Mouse (Mus musculus) forebrain, postnatal 0 days (tissue): ENCODE measurements at regions not wholly inside any gene's neighbourhood (a gene's known extent, or its start where the extent isn't known, plus 50 kb on each side); places are given as distances from the start of the nearest gene placed in this dataset.

Experiments
- ATAC-seq: fragments of 200-750 bp; cut with Nextera tagmentation; 2 replicates; pipeline ENCODE4 v1.8.0; 2017; ENCODE audit warnings: mild to moderate bottlenecking, moderate library complexity
- DNase-seq: peaks from one replicate; pipeline ENCODE4 v3.0.0-alpha.2; 2015
- H3K27ac ChIP-seq: fragments of 300-500 bp; sonication (generic); 2 replicates; pipeline ENCODE4 v1.5.1; 2014; ENCODE audit warnings: low read depth, mild to moderate bottlenecking, antibody characterized with exemption, low read length, moderate library complexity, mixed read lengths
- H3K27me3 ChIP-seq: fragments of 300-500 bp; sonication (generic); 2 replicates; pipeline ENCODE4 v1.6.1; 2014; ENCODE audit warnings: mild to moderate bottlenecking, low read length, mixed read lengths; ENCODE audit not compliant: insufficient read depth
- H3K36me3 ChIP-seq: fragments of 300-500 bp; sonication (generic); 2 replicates; pipeline ENCODE4 v1.6.1; 2014; ENCODE audit warnings: mild to moderate bottlenecking, moderate library complexity; ENCODE audit not compliant: insufficient read depth
- H3K4me1 ChIP-seq: fragments of 300-500 bp; sonication (generic); 2 replicates; pipeline ENCODE4 v1.6.1; 2014; ENCODE audit warnings: antibody characterized with exemption; ENCODE audit not compliant: insufficient read depth
- H3K4me2 ChIP-seq: fragments of 300-500 bp; sonication (generic); 2 replicates; pipeline ENCODE4 v1.6.1; 2014; ENCODE audit warnings: low read depth, mild to moderate bottlenecking, moderate library complexity
- H3K4me3 ChIP-seq: fragments of 300-500 bp; sonication (generic); 2 replicates; pipeline ENCODE4 v1.5.1; 2014; ENCODE audit warnings: low read depth, low read length, mixed read lengths
- H3K9ac ChIP-seq: fragments of 300-500 bp; sonication (generic); 2 replicates; pipeline ENCODE4 v1.6.1; 2014; ENCODE audit warnings: mild to moderate bottlenecking
- H3K9me3 ChIP-seq: fragments of 300-500 bp; sonication (generic); 2 replicates; pipeline ENCODE4 v1.6.1; 2016; ENCODE audit warnings: low read length
- CTCF ChIP-seq: sonication (generic); IDR thresholded peaks from 2 replicates; pipeline ENCODE4 v1.5.1; 2016; ENCODE audit warnings: antibody characterized with exemption, control low read depth, low read depth
- WGBS: fragments of 180-500 bp; shearing (Covaris S2); extraction: QIAGEN DNeasy Blood & Tissue Kit; methylation state at CpG from one replicate; pipeline ENCODE4 v1.1.7; 2014; 5-methylcytosine and 5-hydroxymethylcytosine counted together

GRCm38 (mm10) chr9:103813791-103814190 lies 52.2 kb upstream of the Tmem108 start:
- H3K27ac ChIP-seq, result no peak overlapping the region
- WGBS, result 89% methylated on average over 9 of the region's 9 CpGs

DNA sequence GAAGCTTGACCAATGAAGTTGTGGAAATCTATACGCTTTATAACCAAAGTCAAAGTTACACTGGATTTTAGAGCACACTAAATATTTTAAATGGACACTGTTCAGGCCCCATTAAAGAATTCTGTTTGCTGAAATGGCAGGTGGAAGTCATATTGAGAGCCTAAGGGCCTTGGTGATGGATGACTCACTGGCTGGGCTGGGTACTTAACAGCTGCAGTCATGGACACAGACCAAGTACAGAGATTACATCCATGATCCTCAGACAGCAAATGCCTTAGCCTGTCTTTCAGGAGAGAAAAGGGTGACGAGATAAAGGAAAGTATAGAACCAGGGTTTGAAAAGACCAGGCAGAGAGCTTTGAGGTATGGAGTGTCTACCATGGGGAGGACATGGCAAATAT lies 57.4 kb upstream of the Tmem108 start:
- H3K27me3 ChIP-seq, result no peaks in the 10 kb centered on the region
- H3K4me2 ChIP-seq, result no peak overlapping the region
- TF ChIP-seq CTCF, result no peak
- DNase-seq (no peak), ATAC-seq (no peak)
- H3K27ac ChIP-seq, result no peak overlapping the region
- no peak overlapping the region for H3K9ac ChIP-seq
- 87% methylated on average over 2 of the region's 2 CpGs for WGBS
- H3K4me3 ChIP-seq, result no peak overlapping the region
- H3K4me1 ChIP-seq, result no peaks in the 10 kb centered on the region
- no peaks in the 10 kb centered on the region for H3K36me3 ChIP-seq
- no peaks in the 10 kb centered on the region for H3K9me3 ChIP-seq

More at GRCm38 (mm10) chr9:103813791-103814190, 52.2 kb upstream of the Tmem108 start:
- DNase-seq, result no peak
- H3K9me3 ChIP-seq, result no peaks in the 10 kb centered on the region
- H3K9ac ChIP-seq, result no peak overlapping the region
- H3K4me3 ChIP-seq, result no peak overlapping the region
- TF ChIP-seq CTCF, result no peak
- no peaks in the 10 kb centered on the region for H3K36me3 ChIP-seq
- H3K4me2 ChIP-seq, result no peak overlapping the region
- no peak for ATAC-seq
- no peaks in the 10 kb centered on the region for H3K4me1 ChIP-seq
- no peaks in the 10 kb centered on the region for H3K27me3 ChIP-seq

DNA sequence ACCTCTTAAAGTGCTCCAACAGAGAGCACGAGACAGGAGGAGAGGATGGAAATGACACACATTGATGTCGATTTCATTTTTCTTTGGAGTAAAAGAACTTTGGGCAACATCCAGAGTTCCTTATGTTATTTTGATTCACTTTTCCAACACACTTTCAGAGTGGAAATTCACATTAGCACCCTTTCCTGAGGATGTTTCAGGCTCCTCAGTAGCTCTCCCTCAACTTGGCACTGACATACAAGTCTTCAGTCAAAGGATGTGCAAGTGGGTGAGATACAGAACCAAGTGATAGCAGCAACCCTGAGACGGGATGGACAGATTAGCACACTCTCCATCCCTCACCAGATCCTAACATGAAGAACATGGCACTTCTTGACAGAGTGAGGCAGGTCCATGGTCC lies 60.0 kb upstream of the Tmem108 start:
- DNase-seq (peak; percentile 46), ATAC-seq (peak; percentile 63)
- 69% methylated on average over 3 of the region's 3 CpGs for WGBS
- Histone ChIP-seq H3K4me2 (no peak overlapping the region), H3K9ac (no peak overlapping the region), H3K4me3 (no peak overlapping the region), H3K9me3 (no peaks in the 10 kb centered on the region), H3K27me3 (no peaks in the 10 kb centered on the region), H3K36me3 (no peaks in the 10 kb centered on the region), H3K4me1 (no peaks in the 10 kb centered on the region), H3K27ac (no peak overlapping the region)
- TF ChIP-seq CTCF, result no peak

GRCm38 (mm10) chr9:103823491-103823890 lies 61.9 kb upstream of the Tmem108 start:
- Histone ChIP-seq H3K4me2 (no peak overlapping the region), H3K36me3 (no peaks in the 10 kb centered on the region), H3K27ac (no peak overlapping the region), H3K4me3 (no peak overlapping the region), H3K9ac (no peak overlapping the region), H3K27me3 (no peaks in the 10 kb centered on the region), H3K9me3 (no peaks in the 10 kb centered on the region), H3K4me1 (no peaks in the 10 kb centered on the region)
- DNase-seq (no peak), ATAC-seq (no peak)
- 41% methylated on average over 3 of the region's 3 CpGs for WGBS
- TF ChIP-seq CTCF, result no peak

GRCm38 (mm10) chr9:103841199-103841598 lies 79.6 kb upstream of the Tmem108 start:
- no peak overlapping the region for H3K4me2 ChIP-seq
- no peak overlapping the region for H3K9ac ChIP-seq
- no peaks in the 10 kb centered on the region for H3K9me3 ChIP-seq
- no peaks in the 10 kb centered on the region for H3K36me3 ChIP-seq
- H3K27me3 ChIP-seq, result no peaks in the 10 kb centered on the region
- no peak overlapping the region for H3K27ac ChIP-seq
- DNase-seq (no peak), ATAC-seq (no peak)
- TF ChIP-seq CTCF, result no peak
- H3K4me3 ChIP-seq, result no peak overlapping the region
- WGBS, result 67% methylated on average over 3 of the region's 3 CpGs
- no peaks in the 10 kb centered on the region for H3K4me1 ChIP-seq

GRCm38 (mm10) chr9:103843836-103844235 lies 82.2 kb upstream of the Tmem108 start:
- 31% methylated on average over 8 of the region's 8 CpGs for WGBS
- H3K27ac ChIP-seq, result peak overlapping the region; percentile 60; the same call in 1 of the 2 replicates
- DNase-seq (peak; percentile 76), ATAC-seq (0 out of 2 replicates have a peak, but pooled peaks have one; percentile 42)
- H3K36me3 ChIP-seq, result no peaks in the 10 kb centered on the region
- no peak overlapping the region for H3K4me2 ChIP-seq
- H3K9me3 ChIP-seq, result no peaks in the 10 kb centered on the region
- no peak overlapping the region for H3K9ac ChIP-seq
- H3K4me1 ChIP-seq, result 0 out of 2 replicates have a peak, but pooled peaks cover 6% of the 10 kb centered on the region
- no peaks in the 10 kb centered on the region for H3K27me3 ChIP-seq
- TF ChIP-seq CTCF, result no peak
- no peak overlapping the region for H3K4me3 ChIP-seq

DNA sequence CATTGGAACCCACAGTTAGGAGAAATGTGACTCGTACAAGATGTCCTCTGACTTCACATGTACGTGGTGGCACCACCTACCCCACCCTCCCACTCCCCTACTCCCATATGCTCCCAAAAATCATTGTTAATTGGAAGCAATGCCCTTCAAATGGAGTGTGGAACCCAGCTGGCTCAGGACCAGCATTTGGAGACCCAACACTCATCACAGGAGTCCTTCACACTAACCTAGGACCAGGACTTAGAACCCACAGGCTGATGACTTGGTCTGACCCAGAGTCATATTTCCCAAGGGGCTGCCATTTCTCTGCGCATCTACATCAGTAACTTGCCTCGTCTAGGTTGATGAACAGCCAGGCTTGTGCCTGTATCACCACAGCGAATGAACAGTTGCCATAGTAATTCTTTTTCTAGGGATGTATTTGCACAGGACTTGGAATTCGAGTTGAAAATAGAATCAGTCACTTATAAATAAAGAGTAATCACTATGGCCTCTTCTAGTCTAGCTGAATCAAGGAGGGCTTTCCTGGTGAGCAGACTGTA lies 84.3 kb upstream of the Tmem108 start:
- Histone ChIP-seq H3K4me3 (no peak overlapping the region), H3K27ac (no peak overlapping the region; the same call in 1 of the 2 replicates), H3K36me3 (no peaks in the 10 kb centered on the region), H3K4me1 (0 out of 2 replicates have a peak, but pooled peaks cover 7% of the 10 kb centered on the region), H3K27me3 (no peaks in the 10 kb centered on the region), H3K9ac (no peak overlapping the region), H3K9me3 (no peaks in the 10 kb centered on the region), H3K4me2 (no peak overlapping the region)
- ATAC-seq, result no peak
- WGBS, result 64% methylated on average over 6 of the region's 6 CpGs
- DNase-seq, result no peak
- no peak for TF ChIP-seq CTCF

GRCm38 (mm10) chr9:103847931-103848330 lies 86.3 kb upstream of the Tmem108 start:
- Histone ChIP-seq H3K4me3 (no peak overlapping the region), H3K36me3 (no peaks in the 10 kb centered on the region), H3K4me1 (0 out of 2 replicates have a peak, but pooled peaks cover 7% of the 10 kb centered on the region), H3K4me2 (no peak overlapping the region), H3K27me3 (no peaks in the 10 kb centered on the region), H3K9ac (no peak overlapping the region), H3K9me3 (no peaks in the 10 kb centered on the region), H3K27ac (no peak overlapping the region)
- no peak for TF ChIP-seq CTCF
- ATAC-seq (no peak), DNase-seq (no peak)
- WGBS, result 51% methylated on average over 7 of the region's 7 CpGs
